In genomic region chr15:99670964-99671670, GRCm38 (mm10) we compare ENCODE assay signal across 8 mouse cellular contexts. TPM values are rescaled to one million over a fixed set of nuclear protein-coding genes. Genes with fewer than 3 reads are reported as not detected.
DNase-seq lines count a peak whose midpoint lies in the region; ATAC-seq lines count a peak whose summit lies in the region.

No protein-coding gene starts in this region.

- no peaks in the 10 kb centered on the region for H3K9me3 ChIP-seq in heart, embryonic 16.5 days (replicated peaks; ENCODE audit: control insufficient read depth, low read length)
- H3K9me3 ChIP-seq in hindbrain, embryonic 14.5 days (ENCODE audit: control insufficient read depth, low read length) = no peaks in the 10 kb centered on the region
- H3K9me3 ChIP-seq in midbrain, embryonic 16.5 days (replicated peaks; ENCODE audit: control insufficient read depth, low read length, poor library complexity, severe bottlenecking) = no peaks in the 10 kb centered on the region

- H3K4me1 ChIP-seq in heart, embryonic 16.5 days (ENCODE audit: control insufficient read depth, insufficient read depth, low read length) = no peaks in the 10 kb centered on the region
- peaks cover 51% of the 10 kb centered on the region for H3K4me1 ChIP-seq in hindbrain, embryonic 14.5 days (replicated peaks; ENCODE audit: control insufficient read depth, insufficient read depth, low read length)
- H3K4me1 ChIP-seq in midbrain, embryonic 16.5 days (ENCODE audit: control insufficient read depth, insufficient read depth, low read length) = peaks cover 59% of the 10 kb centered on the region

- H3K27me3 ChIP-seq in heart, embryonic 16.5 days (ENCODE audit: control insufficient read depth, insufficient read depth, low read length) = peaks cover 63% of the 10 kb centered on the region
- H3K27me3 ChIP-seq in hindbrain, embryonic 14.5 days (ENCODE audit: control insufficient read depth, insufficient read depth, low read length) = no peaks in the 10 kb centered on the region
- H3K27me3 ChIP-seq in midbrain, embryonic 16.5 days (ENCODE audit: control insufficient read depth, insufficient read depth, low read depth, low read length) = no peaks in the 10 kb centered on the region

- 9% methylated on average over 11 of the region's 17 CpGs for WGBS in heart, embryonic 16.5 days
- WGBS in hindbrain, embryonic 14.5 days = 14% methylated on average over 9 of the region's 17 CpGs
- 10% methylated on average over 17 of the region's 17 CpGs for WGBS in midbrain, embryonic 16.5 days

- DNase-seq in heart, postnatal 4 days = no peak
- peak; percentile 53 to 66 for DNase-seq in cerebellum, postnatal 14 days
- no peak for DNase-seq in hindbrain, embryonic 14.5 days (ENCODE audit: low spot score)
- no peak for DNase-seq in adrenal gland, adult 18-20 months (ENCODE audit: low spot score in 2 of 2)
- DNase-seq in natural killer cell, adult 2 months (ENCODE audit: low spot score in 2 of 2) = no peak
- no peak for DNase-seq in urinary bladder, postnatal 25 days (ENCODE audit: low spot score)

- no peak overlapping the region for H3K27ac ChIP-seq in heart, embryonic 16.5 days (ENCODE audit: low read length)
- H3K27ac ChIP-seq in hindbrain, embryonic 14.5 days = peak overlapping the region; percentile 92
- H3K27ac ChIP-seq in midbrain, embryonic 16.5 days (ENCODE audit: low read length) = peak overlapping the region; percentile 94

- ATAC-seq in heart, embryonic 16.5 days (replicated peaks; ENCODE audit: extremely low read depth, insufficient read depth, low FRiP score) = no peak
- ATAC-seq in hindbrain, embryonic 14.5 days (ENCODE audit: low FRiP score) = peak; percentile 53
- ATAC-seq in midbrain, embryonic 16.5 days = peak; percentile 61

- H3K36me3 ChIP-seq in heart, embryonic 16.5 days (ENCODE audit: control insufficient read depth, insufficient read depth) = no peaks in the 10 kb centered on the region
- H3K36me3 ChIP-seq in hindbrain, embryonic 14.5 days (replicated peaks; ENCODE audit: control insufficient read depth, insufficient read depth) = peaks cover 25% of the 10 kb centered on the region
- H3K36me3 ChIP-seq in midbrain, embryonic 16.5 days (ENCODE audit: control insufficient read depth, insufficient read depth, low read length) = no peaks in the 10 kb centered on the region

- H3K4me2 ChIP-seq in heart, embryonic 16.5 days (ENCODE audit: low read depth, low read length) = peak overlapping the region; percentile 98
- H3K4me2 ChIP-seq in hindbrain, embryonic 14.5 days (replicated peaks) = peak overlapping the region; percentile 69
- peak overlapping the region; percentile 84 for H3K4me2 ChIP-seq in midbrain, embryonic 16.5 days (ENCODE audit: low read length)

- peak overlapping the region; percentile 64 for H3K4me3 ChIP-seq in heart, embryonic 16.5 days (ENCODE audit: low read length)
- peak overlapping the region; percentile 90 for H3K4me3 ChIP-seq in hindbrain, embryonic 14.5 days (replicated peaks; ENCODE audit: low read length)
- H3K4me3 ChIP-seq in midbrain, embryonic 16.5 days (ENCODE audit: low read depth, low read length) = peak overlapping the region; percentile 85

- peak overlapping the region; percentile 74 for H3K9ac ChIP-seq in heart, embryonic 16.5 days (ENCODE audit: low read length)
- peak overlapping the region; percentile 99 for H3K9ac ChIP-seq in hindbrain, embryonic 14.5 days
- peak overlapping the region; percentile 98 for H3K9ac ChIP-seq in midbrain, embryonic 16.5 days (ENCODE audit: low read depth, low read length)

RNA-seq across cellular contexts. Expression of gene Asic1, which starts 0.9 kb away (rescaled TPM):
- 1.6 TPM in 2 replicates for polyA plus RNA-seq in heart, embryonic 16.5 days (2015; fragmentation: Nextera tagmentation; extraction: Ambion mirVana)
- 1 to 10 TPM in 1 of 2 experiments, under 1 TPM in 1; 0.77 to 1.0 TPM for total RNA-seq in heart, postnatal 4 days (2021)
- polyA plus RNA-seq in hindbrain, embryonic 14.5 days (2014; fragmentation: Nextera tagmentation; extraction: Ambion mirVana) = 49.7 and 51.7 TPM in 2 replicates
- polyA plus RNA-seq in midbrain, embryonic 16.5 days (2015; fragmentation: Nextera tagmentation; extraction: Ambion mirVana) = 47.9 and 53.9 TPM in 2 replicates
- total RNA-seq in adrenal gland, adult 18-20 months (2021) = under 1 TPM; 0.50 to 0.70 TPM

RNA-seq across cellular contexts. Expression of gene Racgap1, which starts 19.7 kb away (rescaled TPM):
- 129 and 134 TPM in 2 replicates for polyA plus RNA-seq in heart, embryonic 16.5 days (2015; fragmentation: Nextera tagmentation; extraction: Ambion mirVana)
- total RNA-seq in heart, postnatal 4 days (2021) = 10 to 100 TPM; 88.5 to 98.7 TPM
- polyA plus RNA-seq in hindbrain, embryonic 14.5 days (2014; fragmentation: Nextera tagmentation; extraction: Ambion mirVana) = 44.9 and 51.3 TPM in 2 replicates
- 39.0 and 48.9 TPM in 2 replicates for polyA plus RNA-seq in midbrain, embryonic 16.5 days (2015; fragmentation: Nextera tagmentation; extraction: Ambion mirVana)
- total RNA-seq in adrenal gland, adult 18-20 months (2021) = 1 to 10 TPM; 3.1 to 3.3 TPM

RNA-seq across cellular contexts. Expression of gene Smarcd1, which starts 30.8 kb away (rescaled TPM):
- polyA plus RNA-seq in heart, embryonic 16.5 days (2015; fragmentation: Nextera tagmentation; extraction: Ambion mirVana) = 21.7 and 21.9 TPM in 2 replicates
- total RNA-seq in heart, postnatal 4 days (2021) = 10 to 100 TPM; 46.5 to 47.7 TPM
- 93.2 and 107 TPM in 2 replicates for polyA plus RNA-seq in hindbrain, embryonic 14.5 days (2014; fragmentation: Nextera tagmentation; extraction: Ambion mirVana)
- polyA plus RNA-seq in midbrain, embryonic 16.5 days (2015; fragmentation: Nextera tagmentation; extraction: Ambion mirVana) = 86.0 and 110 TPM in 2 replicates
- total RNA-seq in adrenal gland, adult 18-20 months (2021) = 10 to 100 TPM; 43.1 to 44.2 TPM

RNA-seq across cellular contexts. Expression of gene Gm17349, which starts 34.2 kb away (rescaled TPM):
- not detected in 2 replicates for polyA plus RNA-seq in heart, embryonic 16.5 days (2015; fragmentation: Nextera tagmentation; extraction: Ambion mirVana)
- 1 to 10 TPM; 3.7 to 4.8 TPM for total RNA-seq in heart, postnatal 4 days (2021)
- not detected in 2 replicates for polyA plus RNA-seq in hindbrain, embryonic 14.5 days (2014; fragmentation: Nextera tagmentation; extraction: Ambion mirVana)
- polyA plus RNA-seq in midbrain, embryonic 16.5 days (2015; fragmentation: Nextera tagmentation; extraction: Ambion mirVana) = not detected in 2 replicates
- total RNA-seq in adrenal gland, adult 18-20 months (2021) = 10 to 100 TPM; 19.1 to 42.3 TPM

RNA-seq across cellular contexts. Expression of gene Gpd1, which starts 46.2 kb away (rescaled TPM):
- 2.4 and 2.7 TPM in 2 replicates for polyA plus RNA-seq in heart, embryonic 16.5 days (2015; fragmentation: Nextera tagmentation; extraction: Ambion mirVana)
- 10 to 100 TPM; 24.5 to 26.4 TPM for total RNA-seq in heart, postnatal 4 days (2021)
- polyA plus RNA-seq in hindbrain, embryonic 14.5 days (2014; fragmentation: Nextera tagmentation; extraction: Ambion mirVana) = 2.0 and 2.2 TPM in 2 replicates
- 1.4 and 1.7 TPM in 2 replicates for polyA plus RNA-seq in midbrain, embryonic 16.5 days (2015; fragmentation: Nextera tagmentation; extraction: Ambion mirVana)
- 1,000 to 10,000 TPM; 1,249 to 2,641 TPM for total RNA-seq in adrenal gland, adult 18-20 months (2021)

Comparison
In these comparisons a context has a peak if more than half of its experiments do, and no peak if none do; other contexts are left out.
1. DNase-seq: peak in cerebellum, postnatal 14 days (2 of 2); none in heart, postnatal 4 days (single experiment), hindbrain, embryonic 14.5 days (single experiment), adrenal gland, adult 18-20 months (0 of 2), natural killer cell, adult 2 months (0 of 2) and urinary bladder, postnatal 25 days (single experiment).
2. RNA of gene Asic1, which starts 0.9 kb away (polyA plus RNA-seq): 47.9 to 53.9 TPM in midbrain, embryonic 16.5 days and 49.7 to 51.7 TPM in hindbrain, embryonic 14.5 days; 1.6 TPM in heart, embryonic 16.5 days; every median in the first group is over 10 times any median in the second.
3. Peak in every context shown above with its lines, with median percentiles within 50 percentile points of each other: H3K4me2 ChIP-seq, H3K4me3 ChIP-seq and H3K9ac ChIP-seq.